Mouse (Mus musculus) gastrocnemius, postnatal 36 days (tissue): ENCODE results near the gene Slc22a28. TPM values are rescaled to one million over a fixed set of nuclear protein-coding genes. Genes with fewer than 3 reads are reported as not detected.
"Not testable (repeated sequence)": the region's sequence is repeated elsewhere in the genome, so short reads cannot be mapped to it uniquely, and the experiment has no call there.

Source experiments
- DNase-seq, 2 experiments: peaks; one replicate each; pipeline ENCODE4 v3.0.0; 2022
- intact Hi-C: fragments of 180-260 bp; cut with DNase I; formaldehyde crosslinking; loops from one replicate; pipeline ENCODE4 v1.15.1; 2025
- long read RNA-seq, 2 experiments: library from polyadenylated mRNA; stranded (forward); transcript quantifications; one replicate each; pipeline ENCODE4 v2.0.0; 2021
- total RNA-seq, 2 experiments: library from RNA; stranded (reverse); gene quantifications; 2 replicates each; pipeline ENCODE4 v1.2.3; 2021

Slc22a28 gene
- total RNA-seq = not detected
- long read RNA-seq, experiment 1 = 0 reads
- long read RNA-seq, experiment 2 = 0 reads

GRCm38 (mm10) chr19:8131881-8132280 is at the start of gene Slc22a28:
Slc22a28 (minus strand) TSS chr19:8131982.
- DNase-seq, intact Hi-C loops: not testable (repeated sequence)

- DNase-seq = no peak
- intact Hi-C loops = no loop called here
Measured at GRCm38 (mm10) chr19:8148787-8149523, 17.2 kb upstream of the Slc22a28 start.

DNA sequence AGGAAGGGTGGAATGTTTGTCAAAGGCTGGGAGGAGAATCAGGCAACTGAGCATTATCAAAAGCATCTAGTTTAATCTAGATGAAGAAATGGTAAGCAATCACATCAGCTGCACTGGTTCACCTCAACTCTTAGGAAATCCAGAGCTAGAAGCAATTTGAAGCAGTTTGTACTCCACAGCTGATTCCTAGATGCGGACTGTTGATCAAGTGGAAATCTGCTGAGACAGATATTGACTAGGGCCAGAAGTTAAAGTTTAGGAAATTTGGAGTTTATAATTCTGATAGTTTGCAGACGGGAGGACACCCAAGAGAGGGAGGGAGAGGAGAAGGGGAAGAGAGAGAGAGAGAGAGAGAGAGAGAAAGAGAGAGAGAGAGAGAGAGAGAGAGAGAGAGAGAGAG is 10.9 kb upstream of the Slc22a28 start:
- intact Hi-C loops = not testable (repeated sequence)

DNA sequence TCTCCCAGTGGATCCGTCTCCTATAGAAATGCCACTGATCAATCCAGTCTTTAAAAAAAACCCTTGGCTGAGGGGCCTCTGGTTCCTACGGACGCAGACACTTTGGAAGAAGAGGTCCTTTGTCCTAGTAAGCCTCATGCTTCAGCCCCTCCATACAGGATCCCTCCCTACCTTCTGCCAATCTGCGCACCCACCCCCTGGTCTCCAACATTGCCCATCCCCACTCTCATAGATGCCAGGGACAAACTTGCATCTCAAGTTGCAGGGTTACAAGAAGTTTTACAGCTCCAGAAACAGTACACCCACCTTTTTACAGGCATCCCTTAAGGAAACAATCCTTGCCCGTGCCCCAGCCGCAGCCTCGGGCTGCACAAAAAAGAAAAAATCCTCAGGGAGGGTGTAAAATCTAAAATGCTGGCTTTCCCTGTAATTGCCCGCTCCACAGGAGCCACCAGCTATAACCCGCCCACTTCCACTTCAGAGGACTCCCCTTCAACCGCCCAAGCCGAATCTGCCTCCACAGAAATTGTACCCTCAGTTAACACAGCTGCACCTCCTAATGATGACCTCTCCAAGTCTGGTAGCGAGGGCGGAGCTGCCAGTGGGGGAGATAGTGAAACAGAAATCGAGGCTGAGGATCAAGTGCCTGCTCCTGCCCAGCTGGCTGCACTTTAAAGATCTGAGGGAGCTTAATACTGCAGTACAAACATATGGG is 2.5 kb upstream of the Slc22a28 start:
- DNase-seq, intact Hi-C loops: not testable (repeated sequence)

More for the DNA sequence above, 10.9 kb upstream of the Slc22a28 start:
- not testable (repeated sequence) for DNase-seq

DNA sequence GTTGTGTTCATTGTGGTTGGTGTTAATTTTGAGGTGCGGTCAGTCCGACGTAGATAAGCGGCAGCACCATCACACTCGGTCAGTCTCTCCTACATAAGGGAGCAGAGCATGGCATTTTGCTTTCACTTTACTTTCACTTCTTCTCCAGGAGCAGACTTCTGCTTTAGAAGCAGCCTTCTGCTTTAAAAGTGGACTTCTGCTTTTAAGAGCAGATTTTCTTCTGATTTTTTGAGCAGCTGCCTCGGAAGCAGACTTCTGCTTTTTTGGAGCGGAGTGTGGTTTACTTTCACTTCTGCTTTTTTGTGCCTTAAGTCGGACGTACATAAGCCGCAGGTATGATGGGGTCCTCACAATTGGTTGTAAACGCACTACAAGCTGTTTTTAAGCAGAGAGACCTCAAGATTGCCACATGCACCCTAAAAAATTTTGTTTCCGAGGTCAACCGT is 111.9 kb downstream of the Slc22a28 start:
- intact Hi-C loops = no loop called here
- DNase-seq = no peak

GRCm38 (mm10) chr19:8019329-8019851 is 112.4 kb downstream of the Slc22a28 start:
- DNase-seq, intact Hi-C loops: not testable (repeated sequence)

- intact Hi-C loops, DNase-seq: not testable (repeated sequence)
Measured at GRCm38 (mm10) chr19:8018535-8018934, 113.2 kb downstream of the Slc22a28 start.

Other genes starting within 250 kb of the Slc22a28 start
- gene Slc22a27, start 166.0 kb downstream of the Slc22a28 start, total RNA-seq = not detected
- gene Slc22a29, start 86.9 kb upstream of the Slc22a28 start, total RNA-seq = not detected